Mouse (Mus musculus): ENCODE data around the gene Atp2b4.

GRCm38 (mm10) chr1:133761278-133761677 is 39.6 kb downstream of the Atp2b4 start:
- TF ChIP-seq POLR2A (IDR thresholded peaks at IDR 0.05; ENCODE audit: low read depth, low read length) (no peak), CTCF (IDR thresholded peaks at IDR 0.05; ENCODE audit: extremely low read depth, insufficient read depth, insufficient read length, insufficient replicate concordance) (no peak)
